Comparison of ENCODE assay signal across 2 mouse cellular contexts in genomic region chrX:129095809-129096208, GRCm38 (mm10).
DNase-seq lines count a peak whose midpoint lies in the region; TF ChIP-seq lines count a peak whose summit lies in the region.
"Not testable (repeated sequence)": the region's sequence is repeated elsewhere in the genome, so short reads cannot be mapped to it uniquely, and the experiment has no call there.

No protein-coding gene starts in this region.

- not testable (repeated sequence) for H3K27me3 ChIP-seq in MEL (ENCODE audit: control insufficient read depth in 1 of 2, insufficient read depth in 2 of 2, low read length in 2 of 2)

- not testable (repeated sequence) for H3K27ac ChIP-seq in MEL (ENCODE audit: control insufficient read depth, low read depth, low read length)

- not testable (repeated sequence) for H3K36me3 ChIP-seq in MEL (ENCODE audit: control insufficient read depth in 1 of 2, insufficient read depth in 2 of 2, low read length in 2 of 2)

- not testable (repeated sequence) for H3K9ac ChIP-seq in MEL (ENCODE audit: control insufficient read depth, low read depth, low read length, poor library complexity, severe bottlenecking)

- not testable (repeated sequence) for TF ChIP-seq POLR2A in MEL (IDR thresholded peaks at IDR 0.05; ENCODE audit: control insufficient read depth in 1 of 2, insufficient read depth in 1 of 2, low read depth in 1 of 2, low read length in 2 of 2, poor library complexity in 1 of 2)

- not testable (repeated sequence) for TF ChIP-seq RAD21 in MEL (IDR thresholded peaks at IDR 0.05; ENCODE audit: low read depth, low read length)

- TF ChIP-seq EP300 in MEL (IDR thresholded peaks at IDR 0.05; ENCODE audit: low read depth in 1 of 2, low read length in 2 of 2), result peak; percentile 64 to 74

- not testable (repeated sequence) for H3K4me1 ChIP-seq in MEL (ENCODE audit: control insufficient read depth in 1 of 2, insufficient read depth in 2 of 2, low read length in 2 of 2)

- not testable (repeated sequence) for H3K4me3 ChIP-seq in MEL (ENCODE audit: control insufficient read depth in 1 of 2, insufficient read depth in 1 of 2, low read depth in 2 of 2, low read length in 2 of 2)

- H3K79me2 ChIP-seq in MEL (ENCODE audit: control insufficient read depth, insufficient read depth, low read length, poor library complexity), result not testable (repeated sequence)

- TF ChIP-seq CTCF in MEL (IDR thresholded peaks at IDR 0.05 in 2 of 3, conservative IDR thresholded peaks at IDR 0.05 in 1 of 3; ENCODE audit: control insufficient read depth in 1 of 3, insufficient read depth in 1 of 3, low read depth in 2 of 3, low read length in 3 of 3, poor library complexity in 1 of 3, severe bottlenecking in 1 of 3), result not testable (repeated sequence)

- H3K9me3 ChIP-seq in MEL (replicated peaks; ENCODE audit: insufficient read depth, low read length), result not testable (repeated sequence)

- peak; percentile 46 for DNase-seq in MEL (ENCODE audit: low read depth, low spot score)
- peak; percentile 1 for DNase-seq in yolk sac, embryonic 10.5 days (ENCODE audit: low spot score)

TF ChIP-seq in MEL, 35 proteins besides CTCF, POLR2A, EP300 and RAD21:
- peak; percentile 75; the same call in 1 of the 2 replicates for TF ChIP-seq TCF12 (IDR thresholded peaks at IDR 0.05; ENCODE audit: low read depth, low read length)
- 0 out of 2 replicates have a peak, but pooled peaks have one; percentile 35 for TF ChIP-seq GATA1 (IDR thresholded peaks at IDR 0.05; ENCODE audit: low read depth, low read length)
- peak; percentile 16; the same call in 1 of the 2 replicates for TF ChIP-seq TAL1 (IDR thresholded peaks at IDR 0.05; ENCODE audit: low read length)
